Mouse (Mus musculus): ENCODE measurements around the gene Nfic. TPM values are rescaled to one million over a fixed set of nuclear protein-coding genes. Genes with fewer than 3 reads are reported as not detected.

Nfic gene
- polyA plus RNA-seq, 1 experiment from 2014 or later = 86.5 TPM

- 73% methylated on average over 26 of the region's 26 CpGs for WGBS
- no peaks in the 10 kb centered on the region for H3K36me3 ChIP-seq (ENCODE audit: insufficient read depth)
- DNase-seq = no peak
- 0 out of 2 replicates have a peak overlapping the region, but pooled peaks have one; percentile 20 for H3K4me3 ChIP-seq (ENCODE audit: low read depth, low read length)
- H3K9ac ChIP-seq = no peak overlapping the region
- peak overlapping the region; percentile 56; the same call in 1 of the 2 replicates for H3K4me2 ChIP-seq
- no peaks in the 10 kb centered on the region for H3K27me3 ChIP-seq (ENCODE audit: insufficient read depth, low read length)
- no peak overlapping the region; the same call in 1 of the 2 replicates for H3K27ac ChIP-seq (ENCODE audit: low read depth)
- no peak for ATAC-seq (ENCODE audit: insufficient read depth)
- 0 out of 2 replicates have a peak, but pooled peaks have one; percentile 24 for TF ChIP-seq CTCF (IDR thresholded peaks at IDR 0.05; ENCODE audit: low read depth)
- H3K9me3 ChIP-seq (ENCODE audit: low read depth, low read length) = no peaks in the 10 kb centered on the region
- H3K4me1 ChIP-seq (ENCODE audit: insufficient read depth) = peaks cover 5% of the 10 kb centered on the region; the same call in 1 of the 2 replicates
Measured at GRCm38 (mm10) chr10:81433541-81434289, 21.7 kb downstream of the Nfic start.

GRCm38 (mm10) chr10:81432868-81433262 is 22.6 kb downstream of the Nfic start:
- Histone ChIP-seq H3K4me3 (ENCODE audit: low read depth, low read length) (peak overlapping the region; percentile 20; the same call in 1 of the 2 replicates), H3K36me3 (ENCODE audit: insufficient read depth) (no peaks in the 10 kb centered on the region), H3K9me3 (ENCODE audit: low read depth, low read length) (no peaks in the 10 kb centered on the region), H3K4me2 (peak overlapping the region; percentile 56), H3K9ac (peak overlapping the region; percentile 30; the same call in 1 of the 2 replicates), H3K27ac (ENCODE audit: low read depth) (no peak overlapping the region), H3K4me1 (ENCODE audit: insufficient read depth) (peaks cover 5% of the 10 kb centered on the region; the same call in 1 of the 2 replicates), H3K27me3 (ENCODE audit: insufficient read depth, low read length) (no peaks in the 10 kb centered on the region)
- ATAC-seq (ENCODE audit: insufficient read depth) (peak; percentile 81), DNase-seq (peak; percentile 98)
- WGBS = 6% methylated on average over 17 of the region's 17 CpGs
- no peak for TF ChIP-seq CTCF (IDR thresholded peaks at IDR 0.05; ENCODE audit: low read depth)

GRCm38 (mm10) chr10:81432169-81432867 is 23.1 kb downstream of the Nfic start:
- H3K27ac ChIP-seq (ENCODE audit: low read depth) = no peak overlapping the region
- DNase-seq = no peak
- peaks cover 8% of the 10 kb centered on the region; the same call in 1 of the 2 replicates for H3K4me1 ChIP-seq (ENCODE audit: insufficient read depth)
- H3K4me3 ChIP-seq (ENCODE audit: low read depth, low read length) = 0 out of 2 replicates have a peak overlapping the region, but pooled peaks have one; percentile 20
- H3K9ac ChIP-seq = no peak overlapping the region
- no peaks in the 10 kb centered on the region for H3K9me3 ChIP-seq (ENCODE audit: low read depth, low read length)
- TF ChIP-seq CTCF (IDR thresholded peaks at IDR 0.05; ENCODE audit: low read depth) = 0 out of 2 replicates have a peak, but pooled peaks have one; percentile 11
- no peaks in the 10 kb centered on the region for H3K36me3 ChIP-seq (ENCODE audit: insufficient read depth)
- WGBS = 61% methylated on average over 21 of the region's 21 CpGs
- peak overlapping the region; percentile 56 for H3K4me2 ChIP-seq
- no peak for ATAC-seq (ENCODE audit: insufficient read depth)
- no peaks in the 10 kb centered on the region; the same call in 1 of the 2 replicates for H3K27me3 ChIP-seq (ENCODE audit: insufficient read depth, low read length)

GRCm38 (mm10) chr10:81431526-81432168 is 23.8 kb downstream of the Nfic start:
- Histone ChIP-seq H3K4me2 (peak overlapping the region; percentile 92), H3K9ac (no peak overlapping the region), H3K4me3 (ENCODE audit: low read depth, low read length) (peak overlapping the region; percentile 78), H3K4me1 (ENCODE audit: insufficient read depth) (peaks cover 9% of the 10 kb centered on the region; the same call in 1 of the 2 replicates), H3K36me3 (ENCODE audit: insufficient read depth) (no peaks in the 10 kb centered on the region), H3K27ac (ENCODE audit: low read depth) (no peak overlapping the region), H3K9me3 (ENCODE audit: low read depth, low read length) (no peaks in the 10 kb centered on the region), H3K27me3 (ENCODE audit: insufficient read depth, low read length) (no peaks in the 10 kb centered on the region; the same call in 1 of the 2 replicates)
- ATAC-seq (ENCODE audit: insufficient read depth) (no peak), DNase-seq (peak; percentile 49)
- WGBS = 14% methylated on average over 15 of the region's 15 CpGs
- no peak for TF ChIP-seq CTCF (IDR thresholded peaks at IDR 0.05; ENCODE audit: low read depth)

- no peaks in the 10 kb centered on the region; the same call in 1 of the 2 replicates for H3K27me3 ChIP-seq (ENCODE audit: insufficient read depth, low read length)
- 1% methylated on average over 56 of the region's 70 CpGs for WGBS
- TF ChIP-seq CTCF (IDR thresholded peaks at IDR 0.05; ENCODE audit: low read depth) = no peak
- no peaks in the 10 kb centered on the region for H3K36me3 ChIP-seq (ENCODE audit: insufficient read depth)
- H3K9me3 ChIP-seq (ENCODE audit: low read depth, low read length) = no peaks in the 10 kb centered on the region
- H3K4me2 ChIP-seq = peak overlapping the region; percentile 92
- peak overlapping the region; percentile 78 for H3K4me3 ChIP-seq (ENCODE audit: low read depth, low read length)
- peaks cover 9% of the 10 kb centered on the region; the same call in 1 of the 2 replicates for H3K4me1 ChIP-seq (ENCODE audit: insufficient read depth)
- peak overlapping the region; percentile 95 for H3K27ac ChIP-seq (ENCODE audit: low read depth)
- peak overlapping the region; percentile 75 for H3K9ac ChIP-seq
- ATAC-seq (ENCODE audit: insufficient read depth) = no peak
- DNase-seq = peak; percentile 58
Measured at GRCm38 (mm10) chr10:81430831-81431525, 24.5 kb downstream of the Nfic start.

- DNase-seq (peak; percentile 88), ATAC-seq (ENCODE audit: insufficient read depth) (peak; percentile 4; the same call in 1 of the 2 replicates)
- H3K9me3 ChIP-seq (ENCODE audit: low read depth, low read length) = no peaks in the 10 kb centered on the region
- peak overlapping the region; percentile 92 for H3K4me2 ChIP-seq
- H3K27ac ChIP-seq (ENCODE audit: low read depth) = peak overlapping the region; percentile 95
- no peaks in the 10 kb centered on the region; the same call in 1 of the 2 replicates for H3K27me3 ChIP-seq (ENCODE audit: insufficient read depth, low read length)
- peak overlapping the region; percentile 78 for H3K4me3 ChIP-seq (ENCODE audit: low read depth, low read length)
- H3K36me3 ChIP-seq (ENCODE audit: insufficient read depth) = no peaks in the 10 kb centered on the region
- peaks cover 9% of the 10 kb centered on the region; the same call in 1 of the 2 replicates for H3K4me1 ChIP-seq (ENCODE audit: insufficient read depth)
- TF ChIP-seq CTCF (IDR thresholded peaks at IDR 0.05; ENCODE audit: low read depth) = no peak
- peak overlapping the region; percentile 75 for H3K9ac ChIP-seq
- WGBS = under 1% methylated on average over 59 of the region's 89 CpGs
Measured at GRCm38 (mm10) chr10:81430141-81430830, 25.1 kb downstream of the Nfic start.
